Mouse (Mus musculus) intestine, embryonic 14.5 days (tissue): ENCODE measurements around the gene 1700074P13Rik. TPM values are rescaled to one million over a fixed set of nuclear protein-coding genes. Genes with fewer than 3 reads are reported as not detected.

ENCODE experiments used
- ATAC-seq: fragments of 200-750 bp; cut with Nextera tagmentation; replicated peaks from 2 replicates; pipeline ENCODE4 v1.8.0; 2017; ENCODE audit warnings: low read depth, moderate number of reproducible peaks, moderate TSS enrichment, moderate library complexity; ENCODE audit not compliant: low FRiP score, low TSS enrichment
- DNase-seq: peaks from one replicate; pipeline ENCODE4 v3.0.0-alpha.2; 2018; ENCODE audit warnings: low spot score
- H3K27ac ChIP-seq: fragments of 300-500 bp; sonication (generic); 2 replicates; pipeline ENCODE4 v1.5.1; 2014; ENCODE audit warnings: low read depth, mild to moderate bottlenecking, control low read depth
- H3K27me3 ChIP-seq: fragments of 300-500 bp; sonication (generic); replicated peaks from 2 replicates; pipeline ENCODE4 v1.6.1; 2014; ENCODE audit warnings: low read length, control low read depth; ENCODE audit not compliant: control insufficient read depth, insufficient read depth
- H3K36me3 ChIP-seq: fragments of 300-500 bp; sonication (generic); 2 replicates; pipeline ENCODE4 v1.6.1; 2014; ENCODE audit warnings: low read length, control low read depth; ENCODE audit not compliant: control insufficient read depth, insufficient read depth
- H3K4me1 ChIP-seq: fragments of 300-500 bp; sonication (generic); replicated peaks from 2 replicates; pipeline ENCODE4 v1.6.1; 2014; ENCODE audit warnings: low read length, control low read depth, mixed read lengths; ENCODE audit not compliant: control insufficient read depth, insufficient read depth
- H3K4me2 ChIP-seq: fragments of 300-500 bp; sonication (generic); 2 replicates; pipeline ENCODE4 v1.6.1; 2014; ENCODE audit warnings: low read length
- H3K4me3 ChIP-seq: fragments of 300-500 bp; sonication (generic); 2 replicates; pipeline ENCODE4 v1.5.1; 2014; ENCODE audit warnings: low read depth, low read length, control low read depth, mixed read lengths
- H3K9ac ChIP-seq: fragments of 300-500 bp; sonication (generic); 2 replicates; pipeline ENCODE4 v1.6.1; 2014; ENCODE audit warnings: mild to moderate bottlenecking, low read length
- H3K9me3 ChIP-seq: fragments of 300-500 bp; sonication (generic); 2 replicates; pipeline ENCODE4 v1.6.1; 2016; ENCODE audit warnings: low read length, control low read depth; ENCODE audit not compliant: control insufficient read depth
- WGBS: fragments of 180-500 bp; shearing (Covaris S2); extraction: QIAGEN DNeasy Blood & Tissue Kit; methylation state at CpG from one replicate; pipeline ENCODE4 v1.1.7; 2014; 5-methylcytosine and 5-hydroxymethylcytosine counted together
- polyA plus RNA-seq: library from polyadenylated mRNA; unstranded; fragments of >200 nt; fragmentation: Nextera tagmentation; extraction: Ambion mirVana; gene quantifications from 2 replicates; pipeline ENCODE4 v1.2.1, GENCODE M21; 2014

1700074P13Rik gene
- polyA plus RNA-seq, 1 experiment from 2014 or later, result not detected

GRCm38 (mm10) chr6:40890973-40891372, 49.4 kb downstream of the 1700074P13Rik start:
- H3K4me2 ChIP-seq, result no peak overlapping the region
- no peaks in the 10 kb centered on the region for H3K27me3 ChIP-seq
- H3K9me3 ChIP-seq, result no peaks in the 10 kb centered on the region
- H3K4me3 ChIP-seq, result no peak overlapping the region
- DNase-seq (no peak), ATAC-seq (no peak)
- H3K9ac ChIP-seq, result no peak overlapping the region
- H3K4me1 ChIP-seq, result no peaks in the 10 kb centered on the region
- 75% methylated on average over 1 of the region's 1 CpGs for WGBS
- H3K36me3 ChIP-seq, result no peaks in the 10 kb centered on the region
- H3K27ac ChIP-seq, result no peak overlapping the region

- H3K9ac ChIP-seq, result no peak within 1 kb of the TSS
- no peaks in the 10 kb centered on the region for H3K9me3 ChIP-seq
- ATAC-seq (no peak), DNase-seq (no peak)
- H3K27me3 ChIP-seq, result no peaks in the 10 kb centered on the region
- no peak within 1 kb of the TSS for H3K4me2 ChIP-seq
- no peak within 1 kb of the TSS for H3K27ac ChIP-seq
- H3K4me1 ChIP-seq, result no peaks in the 10 kb centered on the region
- WGBS, result 91% methylated on average over 3 of the region's 3 CpGs
- H3K4me3 ChIP-seq, result no peak within 1 kb of the TSS
- no peaks in the 10 kb centered on the region for H3K36me3 ChIP-seq
These were observed 53.0 kb downstream of the 1700074P13Rik start, which contains the start of gene Moxd2 for GRCm38 (mm10) chr6:40887394-40887793. Moxd2 (minus strand) TSS chr6:40887494.

Other genes with a start within 250 kb of the 1700074P13Rik start
- not detected in 2 replicates for gene Moxd2, start 53.1 kb downstream of the 1700074P13Rik start, polyA plus RNA-seq
- gene Prss58, start 40.2 kb downstream of the 1700074P13Rik start, polyA plus RNA-seq, result not detected in 2 replicates
- not detected in 2 replicates for gene Gm4744, start 11.3 kb upstream of the 1700074P13Rik start, polyA plus RNA-seq
- not detected in 2 replicates for gene 1810009J06Rik, start 24.2 kb upstream of the 1700074P13Rik start, polyA plus RNA-seq
- gene Gm2663, start 58.9 kb upstream of the 1700074P13Rik start, polyA plus RNA-seq, result 0.50 TPM in 1 of 2 replicates, not detected in the other
- gene 2210010C04Rik, start 95.0 kb upstream of the 1700074P13Rik start, polyA plus RNA-seq, result 0.14 TPM in 1 of 2 replicates, not detected in the other